Mouse (Mus musculus): ENCODE results near the gene Fibp. TPM values are rescaled to one million over a fixed set of nuclear protein-coding genes. Genes with fewer than 3 reads are reported as not detected.
"Not testable (repeated sequence)": the region's sequence is repeated elsewhere in the genome, so short reads cannot be mapped to it uniquely, and the experiment has no call there.

Gene Fibp
- polyA plus RNA-seq, 1 experiment = 53.1 TPM

DNA sequence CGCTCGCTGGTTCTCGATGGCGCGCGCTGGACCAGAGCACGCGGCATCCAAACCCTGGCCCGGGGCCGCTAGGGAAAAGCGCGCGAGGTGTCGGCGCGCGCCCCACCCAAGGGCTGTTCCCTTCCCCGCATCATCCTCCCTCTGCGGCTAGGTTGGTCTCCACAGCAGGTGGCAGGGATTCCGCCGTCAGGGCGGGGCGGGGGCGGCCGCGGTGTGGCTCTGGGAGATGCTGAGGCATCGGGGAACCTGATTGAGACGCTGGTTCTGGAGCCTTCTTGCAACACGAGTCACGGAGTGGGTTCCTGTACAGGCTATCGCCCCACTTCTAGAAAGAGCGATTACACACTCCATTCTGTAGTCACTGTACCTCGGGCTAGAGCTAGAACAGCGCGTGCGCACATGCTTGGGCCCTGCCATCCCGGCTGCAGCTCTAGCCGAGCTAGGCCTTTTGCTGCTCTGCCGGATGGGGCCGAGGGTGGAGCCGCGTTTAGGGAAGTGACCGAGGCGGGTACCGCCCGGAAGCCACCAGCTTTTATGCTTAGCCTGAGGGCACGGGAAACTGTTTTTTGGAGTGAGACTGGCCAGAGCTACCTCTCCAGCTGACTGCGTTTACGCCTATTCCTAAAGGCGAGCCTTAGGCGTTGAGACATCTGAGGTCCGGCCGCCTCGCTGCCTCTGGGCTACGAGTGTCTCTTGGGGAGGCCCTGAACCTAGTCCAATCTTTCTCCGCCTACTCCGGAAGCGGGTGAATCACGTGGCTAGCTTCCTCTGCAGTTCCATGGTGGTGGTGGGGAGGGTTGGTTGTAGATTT is 30.7 kb downstream of the Fibp start:
- Histone ChIP-seq H3K4me1 (ENCODE audit: control insufficient read depth, insufficient read depth, low read length) (peaks cover 4% of the 10 kb centered on the region; the same call in 1 of the 2 replicates), H3K27ac (ENCODE audit: insufficient read depth, low read length) (peak overlapping the region; percentile 93), H3K4me3 (ENCODE audit: insufficient read depth, low read length) (peak overlapping the region; percentile 72)
- no peak for TF ChIP-seq CTCF (IDR thresholded peaks at IDR 0.05; ENCODE audit: borderline replicate concordance, insufficient read depth, low read length)
- TF ChIP-seq POLR2A (IDR thresholded peaks at IDR 0.05; ENCODE audit: low read depth, low read length) = peak; percentile 92

DNA sequence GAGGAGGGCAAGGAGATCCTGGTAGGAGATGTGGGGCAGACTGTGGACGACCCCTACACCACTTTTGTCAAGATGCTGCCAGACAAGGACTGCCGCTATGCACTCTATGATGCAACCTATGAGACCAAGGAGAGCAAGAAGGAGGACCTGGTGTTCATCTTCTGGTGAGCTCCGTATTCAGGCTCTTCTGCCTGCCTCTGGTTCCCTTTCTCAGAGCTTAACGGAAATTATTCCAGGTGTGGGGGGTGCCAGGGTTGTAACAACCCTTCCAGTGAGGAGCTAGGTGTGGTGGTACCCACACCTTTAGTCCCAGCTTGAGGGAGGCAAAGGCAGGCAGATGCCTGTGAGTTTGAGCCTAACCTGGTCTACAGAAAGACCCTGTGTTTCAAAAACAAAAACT is 32.2 kb downstream of the Fibp start:
- no peak for TF ChIP-seq POLR2A (IDR thresholded peaks at IDR 0.05; ENCODE audit: low read depth, low read length)
- TF ChIP-seq CTCF (IDR thresholded peaks at IDR 0.05; ENCODE audit: borderline replicate concordance, insufficient read depth, low read length) = no peak
- peak overlapping the region; percentile 72 for H3K4me3 ChIP-seq (ENCODE audit: insufficient read depth, low read length)

DNA sequence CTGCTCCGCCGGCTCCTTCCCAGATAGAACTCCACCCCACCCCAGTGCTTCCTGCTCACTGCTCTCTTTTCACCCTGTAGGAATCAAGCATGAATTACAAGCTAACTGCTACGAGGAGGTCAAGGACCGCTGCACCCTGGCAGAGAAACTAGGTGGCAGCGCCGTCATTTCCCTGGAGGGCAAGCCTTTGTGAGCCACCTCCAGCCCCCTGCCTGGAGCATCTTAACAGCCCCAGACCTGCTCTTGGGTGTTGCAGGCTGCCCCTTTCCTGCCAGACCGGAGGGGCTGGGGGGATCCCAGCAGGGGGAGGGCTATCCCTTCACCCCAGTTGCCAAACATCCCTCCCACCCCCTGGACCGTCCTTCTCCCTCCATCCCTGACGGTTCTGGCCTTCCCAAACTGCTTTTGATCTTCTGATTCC is 32.9 kb downstream of the Fibp start:
- not testable (repeated sequence) for H3K4me1 ChIP-seq (ENCODE audit: control insufficient read depth, insufficient read depth, low read length); H3K27ac ChIP-seq (ENCODE audit: insufficient read depth, low read length)
- H3K4me3 ChIP-seq (ENCODE audit: insufficient read depth, low read length) = peak overlapping the region; percentile 72

More for the DNA sequence above, 32.2 kb downstream of the Fibp start:
- Histone ChIP-seq H3K4me1 (ENCODE audit: control insufficient read depth, insufficient read depth, low read length) (no peaks in the 10 kb centered on the region), H3K27ac (ENCODE audit: insufficient read depth, low read length) (no peak overlapping the region)

DNA sequence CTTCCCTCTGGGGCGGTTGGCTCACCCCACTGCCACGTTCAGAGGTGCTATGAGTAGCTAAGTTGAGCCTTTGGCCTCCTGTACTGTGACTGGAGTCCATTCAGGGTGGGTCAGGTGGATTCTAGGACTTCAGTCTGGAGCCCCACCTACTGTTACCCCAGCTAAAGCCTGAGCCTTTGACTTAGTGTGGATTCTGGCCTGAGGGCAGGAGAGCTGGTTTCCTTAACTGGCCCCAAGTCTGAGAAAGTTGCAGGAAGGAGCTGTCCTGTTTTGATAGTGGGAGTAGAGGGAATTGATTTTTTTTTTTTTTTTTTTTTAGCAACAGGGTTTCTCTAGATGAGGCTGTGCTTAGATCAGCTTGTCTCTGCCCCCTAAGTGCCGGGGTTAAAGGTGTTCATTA is 33.9 kb downstream of the Fibp start:
- TF ChIP-seq POLR2A (IDR thresholded peaks at IDR 0.05; ENCODE audit: low read depth, low read length) (0 out of 2 replicates have a peak, but pooled peaks have one; percentile 7), CTCF (IDR thresholded peaks at IDR 0.05; ENCODE audit: borderline replicate concordance, insufficient read depth, low read length) (no peak)
- H3K4me1 ChIP-seq (ENCODE audit: control insufficient read depth, insufficient read depth, low read length) = no peaks in the 10 kb centered on the region
- H3K27ac ChIP-seq (ENCODE audit: insufficient read depth, low read length) = no peak overlapping the region
- H3K4me3 ChIP-seq (ENCODE audit: insufficient read depth, low read length) = no peak overlapping the region

DNA sequence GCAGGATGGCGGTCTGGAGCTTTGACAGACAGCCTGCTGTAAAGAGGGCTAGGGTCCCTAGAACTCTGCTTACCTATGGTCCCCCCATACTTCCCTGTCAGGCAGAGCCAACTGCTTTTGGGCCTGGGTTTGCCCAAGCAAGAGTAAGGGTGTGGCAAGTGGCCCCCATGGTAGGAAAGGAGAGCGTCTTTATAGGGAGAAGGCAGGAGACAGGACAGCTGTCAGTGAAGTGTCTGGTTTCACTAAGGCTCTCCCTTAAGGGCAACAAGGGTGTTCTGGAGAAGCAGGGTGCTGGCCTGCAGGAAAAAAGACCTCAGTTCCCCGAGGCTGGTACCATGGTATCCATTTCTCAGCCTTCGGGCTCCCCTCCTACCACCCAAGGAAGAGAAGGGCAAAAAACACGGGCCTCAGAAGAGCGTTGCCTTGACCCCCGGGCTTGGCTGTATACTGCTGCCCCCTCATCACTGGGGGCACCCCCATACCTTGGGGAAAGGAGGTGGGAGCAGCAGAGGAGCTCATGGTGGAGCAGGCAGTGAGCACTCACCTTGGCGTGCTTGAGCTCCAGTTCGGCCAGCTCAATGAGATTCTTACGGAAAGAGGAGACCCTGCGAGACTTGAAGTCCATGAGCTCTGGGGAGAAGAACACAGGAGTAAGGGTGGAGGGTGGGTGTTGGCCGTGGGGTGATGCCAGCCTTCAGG is 35.1 kb downstream of the Fibp start:
- H3K4me1 ChIP-seq (ENCODE audit: control insufficient read depth, insufficient read depth, low read length) = no peaks in the 10 kb centered on the region
- no peak overlapping the region for H3K27ac ChIP-seq (ENCODE audit: insufficient read depth, low read length)
- TF ChIP-seq CTCF (IDR thresholded peaks at IDR 0.05; ENCODE audit: borderline replicate concordance, insufficient read depth, low read length) (no peak), POLR2A (IDR thresholded peaks at IDR 0.05; ENCODE audit: low read depth, low read length) (0 out of 2 replicates have a peak, but pooled peaks have one; percentile 19)
- no peak overlapping the region for H3K4me3 ChIP-seq (ENCODE audit: insufficient read depth, low read length)

DNA sequence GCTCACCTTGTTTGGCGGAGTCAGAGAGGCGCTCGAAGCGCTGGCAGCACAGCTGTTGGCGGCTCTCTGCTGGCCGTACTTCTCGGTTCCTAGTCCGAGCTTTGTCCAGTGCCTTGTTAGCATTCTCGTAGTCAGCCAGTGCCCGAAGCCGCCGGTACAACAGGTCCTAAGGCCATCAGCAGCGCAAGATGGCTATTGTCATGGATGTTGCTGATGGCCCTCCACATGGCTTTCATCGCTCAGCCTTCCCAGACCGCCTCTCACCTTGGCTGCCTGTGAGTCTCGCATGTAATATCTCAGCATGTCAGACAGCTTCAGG is 35.6 kb downstream of the Fibp start:
- TF ChIP-seq CTCF (IDR thresholded peaks at IDR 0.05; ENCODE audit: borderline replicate concordance, insufficient read depth, low read length) = no peak
- TF ChIP-seq POLR2A (IDR thresholded peaks at IDR 0.05; ENCODE audit: low read depth, low read length) = no peak
- H3K4me1 ChIP-seq (ENCODE audit: control insufficient read depth, insufficient read depth, low read length) = no peaks in the 10 kb centered on the region
- no peak overlapping the region for H3K27ac ChIP-seq (ENCODE audit: insufficient read depth, low read length)
- H3K4me3 ChIP-seq (ENCODE audit: insufficient read depth, low read length) = no peak overlapping the region

DNA sequence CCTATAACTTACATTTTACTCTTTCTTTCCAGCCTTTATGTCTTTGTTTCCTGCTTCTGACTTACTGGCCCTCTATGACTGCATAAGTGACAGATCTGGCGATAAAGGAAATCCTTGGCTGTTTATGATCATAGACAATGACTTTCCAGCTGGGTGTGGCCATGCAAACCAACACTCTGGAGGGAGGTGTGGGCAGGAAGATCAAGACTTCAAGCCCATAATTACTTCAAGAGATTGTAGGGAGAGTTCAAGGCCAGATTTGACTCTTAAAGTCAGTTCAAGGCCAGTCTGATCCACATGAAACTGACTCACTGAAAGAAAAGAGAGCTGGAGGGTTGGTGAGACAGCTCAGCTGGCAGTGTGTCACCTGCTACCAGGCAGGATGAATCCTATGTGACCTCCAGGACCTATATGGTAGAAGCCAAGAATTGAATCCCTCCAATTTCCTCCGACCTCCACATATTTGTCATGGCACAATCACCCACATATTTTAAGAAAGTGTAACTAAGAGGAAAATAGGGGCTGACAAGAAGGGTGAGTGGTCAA is 40.0 kb downstream of the Fibp start:
- no peak overlapping the region for H3K27ac ChIP-seq (ENCODE audit: insufficient read depth, low read length)
- no peaks in the 10 kb centered on the region for H3K4me1 ChIP-seq (ENCODE audit: control insufficient read depth, insufficient read depth, low read length)
- TF ChIP-seq CTCF (IDR thresholded peaks at IDR 0.05; ENCODE audit: borderline replicate concordance, insufficient read depth, low read length) (no peak), POLR2A (IDR thresholded peaks at IDR 0.05; ENCODE audit: low read depth, low read length) (no peak)
- H3K4me3 ChIP-seq (ENCODE audit: insufficient read depth, low read length) = no peak overlapping the region

DNA sequence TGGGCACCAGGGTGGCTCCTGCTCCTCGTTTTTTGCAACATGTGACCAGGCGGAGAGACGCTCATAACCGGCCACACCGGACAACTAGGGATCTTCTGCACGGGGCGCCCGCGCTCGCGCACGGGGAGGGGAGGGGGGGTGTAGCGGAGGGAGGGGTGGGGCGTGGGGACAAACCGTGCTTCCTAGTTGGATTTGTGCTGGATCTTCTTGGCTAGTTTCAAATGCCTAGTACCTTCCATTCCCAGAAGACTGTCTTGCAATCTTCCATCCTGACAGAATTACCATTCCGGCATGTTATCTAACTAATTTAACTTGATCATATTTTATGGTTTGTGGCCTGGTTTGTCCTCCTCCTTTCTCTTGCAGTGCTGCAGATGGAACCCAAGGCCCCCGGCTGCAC is 43.3 kb downstream of the Fibp start, which contains the start of gene 1700020D05Rik:
Gene 1700020D05Rik (minus strand): TSS at position 101 of the 400 bp plus-strand sequence.
- Histone ChIP-seq H3K27ac (ENCODE audit: insufficient read depth, low read length) (no peak within 1 kb of the TSS), H3K4me3 (ENCODE audit: insufficient read depth, low read length) (no peak within 1 kb of the TSS), H3K4me1 (ENCODE audit: control insufficient read depth, insufficient read depth, low read length) (no peaks in the 10 kb centered on the region)
- TF ChIP-seq POLR2A (IDR thresholded peaks at IDR 0.05; ENCODE audit: low read depth, low read length) (no peak), CTCF (IDR thresholded peaks at IDR 0.05; ENCODE audit: borderline replicate concordance, insufficient read depth, low read length) (no peak)

DNA sequence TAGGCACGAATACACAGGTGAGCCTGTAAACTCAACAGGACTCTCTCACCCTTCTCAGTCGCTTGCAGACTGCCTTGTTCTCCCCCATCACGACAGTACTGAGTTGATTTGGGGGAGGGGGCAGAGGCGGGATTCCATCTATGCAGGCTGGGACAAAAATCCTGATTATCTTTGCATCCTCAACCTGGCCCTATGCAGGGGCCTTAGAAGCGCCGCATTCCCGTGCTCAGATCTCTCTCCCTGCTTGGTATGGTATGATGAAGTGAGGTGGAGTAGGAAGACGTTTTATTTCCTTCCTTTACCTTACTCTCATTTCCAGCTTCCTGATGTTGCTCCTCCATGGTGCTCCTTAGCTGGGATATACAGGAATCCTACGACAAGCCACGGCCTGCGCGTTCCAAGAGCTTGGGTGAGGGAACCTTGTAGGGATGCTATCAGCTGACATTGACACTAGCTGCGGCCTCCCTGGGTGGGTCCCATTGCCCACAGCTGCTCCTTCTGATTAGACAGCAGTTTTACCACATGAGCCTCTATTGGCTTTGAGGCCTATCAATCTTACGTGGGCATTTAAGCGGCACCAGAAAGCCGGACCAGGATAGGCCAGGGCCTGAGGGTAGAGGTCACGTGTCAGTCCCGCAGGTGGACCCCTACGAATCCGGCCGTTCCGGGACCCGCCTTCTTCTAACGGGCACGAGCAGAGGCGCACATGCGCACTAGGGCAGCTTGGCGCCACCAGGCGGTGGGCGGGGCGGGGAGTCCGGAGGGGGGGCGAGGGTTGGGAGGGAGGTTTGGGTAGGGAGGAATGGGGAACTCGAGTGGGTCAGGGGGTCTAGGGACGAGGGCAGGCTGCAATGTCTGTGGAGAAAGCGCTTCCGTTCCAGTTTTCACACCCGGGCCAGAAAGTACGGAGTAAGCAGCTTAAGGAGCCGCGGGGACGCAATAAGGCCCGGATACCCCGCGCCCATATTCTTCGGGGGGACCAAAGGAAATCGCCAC is 49.9 kb downstream of the Fibp start, which contains the start of gene Snx32:
Gene Snx32 (minus strand): TSS at position 508 of the 996 bp plus-strand sequence.
- H3K4me3 ChIP-seq (ENCODE audit: insufficient read depth, low read length) = peak within 1 kb of the TSS; percentile 47
- no peak within 1 kb of the TSS for H3K27ac ChIP-seq (ENCODE audit: insufficient read depth, low read length)
- no peaks in the 10 kb centered on the region for H3K4me1 ChIP-seq (ENCODE audit: control insufficient read depth, insufficient read depth, low read length)
- peak; percentile 72 for TF ChIP-seq POLR2A (IDR thresholded peaks at IDR 0.05; ENCODE audit: low read depth, low read length)
- TF ChIP-seq CTCF (IDR thresholded peaks at IDR 0.05; ENCODE audit: borderline replicate concordance, insufficient read depth, low read length) = no peak
